Mouse (Mus musculus): ENCODE data around the gene Slc7a14. TPM values are rescaled to one million over a fixed set of nuclear protein-coding genes. Genes with fewer than 3 reads are reported as not detected.

The Slc7a14 gene
- total RNA-seq (2023; ENCODE audit: inconsistent age), result 0.10 to 0.36 TPM (median 0.12 TPM) in 4 replicates

DNA sequence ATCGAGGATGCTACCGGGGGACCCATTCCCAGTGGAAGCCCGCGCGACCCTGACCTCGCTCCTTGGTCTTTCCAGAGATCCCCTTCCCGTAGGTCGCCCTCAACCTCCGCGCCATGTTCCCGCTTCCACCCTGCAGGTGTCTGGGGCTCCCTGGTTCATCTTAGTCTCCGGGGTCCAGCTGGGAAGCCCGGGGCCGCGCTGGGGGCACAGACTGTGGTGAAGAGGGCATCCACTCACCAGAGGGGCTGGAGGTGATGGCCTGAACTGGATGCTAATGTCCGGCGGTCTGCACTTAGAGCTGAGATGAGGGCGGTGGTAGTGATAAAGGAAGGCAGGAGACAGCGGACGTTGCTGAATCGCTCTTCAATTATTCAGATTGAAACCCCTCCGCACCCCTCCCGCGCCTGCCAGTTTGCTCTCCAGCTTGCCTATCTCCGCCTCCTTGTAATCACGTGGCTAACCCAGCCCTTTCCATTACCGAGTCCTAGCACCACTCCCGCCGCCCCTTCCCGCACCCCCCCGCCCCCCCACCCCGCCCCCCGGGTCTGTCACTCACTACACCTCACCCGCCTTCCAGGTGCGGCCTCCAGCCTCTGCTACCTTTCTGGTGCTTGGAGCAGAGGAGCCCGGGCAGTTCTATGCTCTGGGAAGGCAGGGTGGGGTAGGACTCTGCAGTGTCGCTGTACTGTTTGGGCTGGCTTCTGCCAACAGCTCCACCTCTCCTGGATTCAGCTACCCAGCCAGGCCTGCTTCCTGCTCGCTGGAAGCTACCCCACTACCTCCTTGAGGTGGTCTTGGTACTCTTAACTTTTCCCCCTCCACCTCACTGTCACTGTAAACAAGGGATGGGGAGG lies at the start of gene Slc7a14:
Gene Slc7a14, minus strand, starts transcription at position 445 of the 854 bp plus-strand sequence.

Other genes starting within 250 kb of the Slc7a14 start
- gene Skil, start 215.3 kb downstream of the Slc7a14 start, total RNA-seq (2023; ENCODE audit: inconsistent age), result 71.0 to 85.3 TPM (median 78.5 TPM) in 4 replicates
- gene Cldn11, start 160.5 kb downstream of the Slc7a14 start, total RNA-seq (2023; ENCODE audit: inconsistent age), result 0.27 TPM in 1 of 4 replicates, not detected in the others